Mouse (Mus musculus): Measurements from ENCODE around the gene Hivep2.

Gene Hivep2

GRCm38 (mm10) chr10:13973563-13974179 lies 7.8 kb downstream of the Hivep2 start:
- no peak for DNase-seq (ENCODE audit: low read depth, low spot score)

- no peak for DNase-seq (ENCODE audit: low read depth, low spot score)
Observed at GRCm38 (mm10) chr10:13974472-13974871, 8.6 kb downstream of the Hivep2 start.

GRCm38 (mm10) chr10:13975861-13976260 lies 10.0 kb downstream of the Hivep2 start:
- DNase-seq (ENCODE audit: low read depth, low spot score), result no peak

GRCm38 (mm10) chr10:13976267-13976666 lies 10.4 kb downstream of the Hivep2 start:
- DNase-seq (ENCODE audit: low read depth, low spot score), result no peak

- no peak for DNase-seq (ENCODE audit: low read depth, low spot score)
Observed at GRCm38 (mm10) chr10:13982271-13982670, 16.4 kb downstream of the Hivep2 start.

GRCm38 (mm10) chr10:13982769-13983381 lies 17.0 kb downstream of the Hivep2 start:
- DNase-seq (ENCODE audit: low read depth, low spot score), result no peak

- DNase-seq (ENCODE audit: low read depth, low spot score), result no peak
Observed at GRCm38 (mm10) chr10:13983631-13984030, 17.8 kb downstream of the Hivep2 start.

- no peak for DNase-seq (ENCODE audit: low read depth, low spot score)
Observed at GRCm38 (mm10) chr10:13984233-13984632, 18.4 kb downstream of the Hivep2 start.

GRCm38 (mm10) chr10:13986539-13986938 lies 20.7 kb downstream of the Hivep2 start:
- DNase-seq (ENCODE audit: low read depth, low spot score), result no peak

- DNase-seq (ENCODE audit: low read depth, low spot score), result no peak
Observed at GRCm38 (mm10) chr10:13987336-13987735, 21.5 kb downstream of the Hivep2 start.

GRCm38 (mm10) chr10:13988280-13988679 lies 22.4 kb downstream of the Hivep2 start:
- DNase-seq (ENCODE audit: low read depth, low spot score), result no peak

- DNase-seq (ENCODE audit: low read depth, low spot score), result no peak
Observed at GRCm38 (mm10) chr10:13988757-13989156, 22.9 kb downstream of the Hivep2 start.

GRCm38 (mm10) chr10:13990842-13991241 lies 25.0 kb downstream of the Hivep2 start:
- no peak for DNase-seq (ENCODE audit: low read depth, low spot score)

- DNase-seq (ENCODE audit: low read depth, low spot score), result no peak
Observed at GRCm38 (mm10) chr10:13993411-13993810, 27.5 kb downstream of the Hivep2 start.

GRCm38 (mm10) chr10:13997336-13997735 lies 31.5 kb downstream of the Hivep2 start:
- no peak for DNase-seq (ENCODE audit: low read depth, low spot score)

GRCm38 (mm10) chr10:14004769-14005517 lies 39.1 kb downstream of the Hivep2 start:
- DNase-seq (ENCODE audit: low read depth, low spot score), result no peak

- no peak for DNase-seq (ENCODE audit: low read depth, low spot score)
Observed at GRCm38 (mm10) chr10:14009721-14010120, 43.8 kb downstream of the Hivep2 start.

- no peak for DNase-seq (ENCODE audit: low read depth, low spot score)
Observed at GRCm38 (mm10) chr10:14016287-14016970, 50.6 kb downstream of the Hivep2 start.

GRCm38 (mm10) chr10:14017338-14017737 lies 51.5 kb downstream of the Hivep2 start:
- no peak for DNase-seq (ENCODE audit: low read depth, low spot score)

GRCm38 (mm10) chr10:14017822-14018364 lies 52.0 kb downstream of the Hivep2 start:
- DNase-seq (ENCODE audit: low read depth, low spot score), result no peak

- DNase-seq (ENCODE audit: low read depth, low spot score), result no peak
Observed at GRCm38 (mm10) chr10:14018672-14019071, 52.8 kb downstream of the Hivep2 start.

GRCm38 (mm10) chr10:14019198-14019597 lies 53.3 kb downstream of the Hivep2 start:
- no peak for DNase-seq (ENCODE audit: low read depth, low spot score)

Data from c-Kit-negative CD71-positive TER-119-positive erythroid progenitor cells, embryonic 14.5 days (primary cell).